Mouse (Mus musculus): ENCODE results near the gene Pex19.

Pex19 gene

DNA sequence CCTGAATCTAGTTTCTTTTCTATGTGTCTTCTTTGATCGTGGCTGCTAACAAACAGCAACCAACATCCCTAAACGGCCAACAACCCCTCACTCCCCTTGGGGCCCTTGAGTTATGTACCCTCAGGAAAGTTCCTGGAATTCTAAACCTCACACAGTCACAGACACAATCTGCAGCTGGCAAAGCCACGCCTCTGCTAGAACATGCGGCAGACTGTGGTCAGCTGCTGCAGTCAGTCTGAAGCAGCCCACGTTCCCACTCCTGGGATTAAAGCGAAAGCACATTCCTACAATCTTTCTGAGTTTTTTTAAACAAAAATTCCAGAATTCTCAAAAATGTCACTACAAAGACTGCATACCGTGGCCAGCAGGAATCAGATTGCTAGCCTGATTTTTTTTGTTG, 7.0 kb downstream of the Pex19 start:
- no peak for DNase-seq (ENCODE audit: low spot score)

DNA sequence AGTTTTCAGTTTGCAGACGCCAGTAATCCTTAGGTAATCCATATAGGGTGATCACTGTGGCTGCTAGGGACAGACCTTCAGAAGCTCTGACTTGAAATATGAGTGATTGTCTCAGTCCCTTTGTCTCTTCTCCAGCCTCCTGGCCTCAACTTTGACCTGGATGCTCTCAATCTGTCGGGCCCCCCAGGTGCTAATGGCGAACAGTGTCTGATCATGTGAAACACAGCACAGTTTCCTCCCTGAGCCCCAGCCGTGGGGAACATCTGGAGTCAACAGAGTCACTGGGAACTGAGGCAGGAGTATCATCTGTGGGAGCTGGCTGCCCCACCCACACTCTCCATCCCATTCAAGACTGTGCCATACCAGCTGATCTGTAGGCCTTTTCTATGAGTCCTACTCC, 7.5 kb downstream of the Pex19 start:
- no peak for DNase-seq (ENCODE audit: low spot score)

DNA sequence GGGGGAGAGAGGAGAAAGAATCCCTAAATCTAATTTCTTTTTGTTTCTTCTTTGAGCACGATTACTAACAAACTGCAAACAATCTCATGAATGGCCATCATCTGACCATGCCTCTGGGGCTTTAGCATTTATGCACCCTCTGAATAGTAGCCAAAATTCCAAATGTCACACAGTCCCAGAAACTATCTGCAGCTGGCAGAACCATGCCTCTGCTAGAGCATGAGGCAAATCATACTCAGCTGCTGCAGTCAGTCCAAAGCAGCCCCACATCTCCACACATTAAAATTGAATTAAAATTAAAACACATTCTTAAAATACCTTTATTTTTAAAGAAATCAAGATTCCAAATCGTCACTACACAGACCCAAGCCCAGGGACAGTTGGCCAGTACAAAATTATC, 13.6 kb downstream of the Pex19 start:
- DNase-seq (ENCODE audit: low spot score): no peak

DNA sequence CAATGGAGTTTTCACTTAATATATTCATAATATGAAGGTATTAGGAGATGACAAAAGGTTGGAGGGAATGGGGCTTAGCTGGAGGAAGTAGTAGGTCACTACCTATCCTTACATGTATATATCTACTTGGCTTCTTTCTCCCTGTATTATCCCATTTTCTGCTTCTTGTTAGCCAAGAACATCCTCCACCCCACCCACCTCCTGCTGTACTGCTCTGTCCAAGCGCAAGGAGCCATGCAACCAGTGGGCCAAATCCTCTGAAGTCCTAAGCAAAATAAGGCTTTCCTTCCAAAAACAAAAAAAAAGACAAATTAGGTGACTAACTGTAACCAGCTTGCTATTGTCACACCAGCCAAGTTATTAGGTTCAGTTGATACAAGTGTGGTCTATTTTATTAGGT, 14.3 kb downstream of the Pex19 start:
- DNase-seq (ENCODE audit: low spot score): no peak

DNA sequence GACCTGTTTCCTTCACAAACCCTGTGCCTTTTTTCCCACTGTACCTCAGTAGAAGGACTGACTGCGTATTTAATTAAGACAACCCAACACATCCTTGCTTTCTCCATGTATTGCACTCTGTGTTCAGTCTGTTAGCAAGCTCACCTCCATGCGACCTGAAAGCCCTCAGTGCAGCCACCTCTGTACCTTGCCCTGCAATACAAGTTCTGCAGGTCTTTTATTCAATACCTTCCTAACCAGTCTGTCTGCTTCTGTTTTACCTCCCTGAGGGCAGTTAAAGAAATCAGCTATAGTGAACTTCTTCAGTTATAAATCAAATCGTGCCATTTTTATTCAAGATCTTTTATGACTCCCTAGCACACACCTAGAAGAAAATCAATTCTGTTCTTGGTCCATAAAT, 15.0 kb downstream of the Pex19 start:
- no peak for DNase-seq (ENCODE audit: low spot score)

DNA sequence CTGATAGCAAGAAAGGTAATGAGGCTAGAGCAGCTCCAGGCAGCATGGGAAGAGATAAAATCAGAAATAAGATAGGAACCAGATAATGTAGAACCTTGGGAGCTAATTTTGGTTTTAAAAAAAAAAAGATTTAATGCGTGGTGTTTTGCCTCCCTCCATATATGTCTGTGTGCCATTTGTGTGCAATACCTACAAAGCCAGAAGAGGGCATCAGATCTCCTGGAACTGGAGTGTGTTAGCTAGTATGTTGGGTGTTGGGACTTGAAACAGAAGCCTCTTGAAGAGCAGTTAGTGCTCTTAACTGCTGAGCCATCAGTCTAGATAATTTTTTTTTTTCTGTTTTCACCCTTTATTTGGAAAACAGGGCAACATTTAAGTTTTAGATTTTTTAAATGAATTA, 17.0 kb downstream of the Pex19 start:
- DNase-seq (ENCODE audit: low spot score): peak; percentile 76

DNA sequence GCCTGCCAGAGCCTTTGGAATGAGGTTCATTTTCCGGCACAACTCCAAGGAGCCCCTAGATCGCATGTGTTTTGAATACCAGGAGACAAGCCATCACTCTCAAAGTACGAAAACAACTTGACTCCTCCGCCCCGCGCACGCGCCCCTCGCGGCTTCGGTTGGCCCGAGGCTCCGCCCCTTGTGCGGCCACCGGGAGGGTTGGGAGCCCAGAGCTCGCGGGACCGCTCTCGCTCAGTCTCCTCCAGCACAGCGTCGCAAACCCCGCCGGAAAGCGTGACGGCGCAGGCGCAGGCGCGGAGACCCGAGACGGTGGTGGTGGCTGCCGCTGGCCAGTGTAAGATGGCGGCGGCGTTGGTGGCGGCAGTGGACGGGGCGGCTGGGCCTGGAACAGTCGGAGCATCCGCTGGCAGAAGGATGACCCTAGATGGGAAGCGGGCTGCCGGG, 21.3 kb downstream of the Pex19 start, which contains the start of gene Dcaf8:
Gene Dcaf8 (plus strand): TSS at position 250 of the 444 bp plus-strand sequence.
- peak; percentile 99 for DNase-seq (ENCODE audit: low spot score)

DNA sequence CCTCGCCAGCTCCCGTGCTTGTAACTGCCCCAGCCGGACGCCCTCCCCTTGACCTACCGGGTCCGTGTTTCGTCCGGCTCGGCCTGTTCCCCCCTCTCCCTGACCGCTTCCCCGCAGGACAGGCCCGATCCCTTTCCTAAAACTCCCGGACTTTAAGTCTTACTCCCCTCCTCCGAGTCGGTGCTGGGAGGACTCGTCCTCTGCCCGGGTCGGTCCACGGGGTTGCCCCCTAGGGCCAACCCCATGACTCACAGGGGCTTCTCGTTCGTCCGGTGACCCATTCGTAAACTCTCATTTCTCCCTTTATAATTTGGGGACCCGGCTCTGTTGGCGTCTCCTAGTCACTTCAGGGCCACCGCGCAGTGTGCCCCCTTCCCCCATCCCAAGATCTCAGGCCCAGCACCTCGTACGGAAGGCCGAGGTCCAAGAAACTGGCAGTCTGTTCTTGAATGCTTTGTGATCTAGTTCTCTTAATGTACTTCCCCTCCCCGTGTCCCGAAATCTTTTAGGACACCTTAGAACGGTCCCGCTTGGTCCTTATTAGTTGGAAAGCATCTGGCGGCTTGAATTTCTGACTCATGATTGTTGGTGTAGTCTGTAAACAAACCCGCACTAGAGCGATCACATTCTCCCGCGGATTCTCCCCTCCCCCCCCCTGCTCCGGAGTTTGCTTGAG, 21.9 kb downstream of the Pex19 start:
- DNase-seq (ENCODE audit: low spot score): peak; percentile 50

DNA sequence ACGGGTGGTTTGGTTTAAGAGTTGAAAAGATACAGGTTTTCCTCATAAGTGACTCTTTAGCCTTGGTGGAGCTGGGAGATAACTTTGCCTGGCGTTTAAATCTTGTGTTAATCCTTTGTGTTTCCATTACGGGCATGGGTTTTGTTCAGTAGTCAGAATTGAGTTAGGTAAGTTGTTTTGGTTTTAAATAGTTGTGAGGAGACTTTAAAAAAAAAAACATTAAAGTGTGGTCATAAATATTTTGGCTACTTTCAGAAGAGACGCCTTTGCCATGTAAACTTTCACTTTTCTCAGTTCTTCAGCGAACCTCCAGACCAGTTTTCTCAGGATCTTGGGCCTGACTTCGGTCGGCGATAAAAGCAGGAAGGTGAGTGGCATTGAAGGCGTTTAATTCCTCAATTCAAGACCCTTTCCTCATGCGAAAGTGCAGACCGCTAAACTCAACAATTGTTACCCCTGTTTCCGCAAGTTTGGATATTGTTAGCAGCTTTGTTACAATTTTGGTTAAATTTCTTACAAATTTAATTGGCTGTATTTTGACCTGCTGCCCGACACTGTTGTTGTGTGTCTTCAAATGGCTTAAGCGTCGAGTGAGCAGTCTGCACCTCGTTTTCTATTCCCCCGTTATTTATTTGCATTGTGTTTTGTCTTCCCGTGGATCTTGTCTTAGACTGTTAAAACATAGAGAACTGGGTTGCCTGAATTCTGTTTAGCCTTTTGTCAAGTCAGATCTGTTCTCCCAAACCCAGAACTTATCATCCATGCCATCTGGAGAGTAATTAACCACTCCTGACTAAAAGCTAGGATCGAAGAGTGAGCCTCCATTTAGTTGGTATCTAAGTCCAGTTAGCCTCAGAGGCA, 22.6 kb downstream of the Pex19 start:
- no peak for DNase-seq (ENCODE audit: low spot score)

DNA sequence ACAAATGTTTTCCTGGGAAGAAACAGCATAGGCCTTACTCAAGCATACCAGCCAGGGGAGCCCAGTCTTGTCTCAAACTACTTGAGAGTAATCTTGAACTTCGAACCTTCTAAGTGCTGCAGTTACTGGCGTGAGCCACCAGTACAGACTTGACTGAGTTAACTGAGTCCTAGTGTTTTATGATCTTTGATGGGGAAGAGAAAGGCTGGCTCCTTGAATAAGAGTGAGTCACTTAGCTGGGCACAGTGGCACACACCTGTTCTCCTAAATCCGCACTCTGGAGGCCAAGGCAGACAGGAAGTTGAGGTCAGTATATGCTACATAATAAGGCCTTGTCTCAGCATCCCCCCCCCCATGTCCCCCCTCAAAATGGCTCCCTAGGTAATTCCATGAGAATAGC, 28.0 kb downstream of the Pex19 start:
- DNase-seq (ENCODE audit: low spot score): no peak

DNA sequence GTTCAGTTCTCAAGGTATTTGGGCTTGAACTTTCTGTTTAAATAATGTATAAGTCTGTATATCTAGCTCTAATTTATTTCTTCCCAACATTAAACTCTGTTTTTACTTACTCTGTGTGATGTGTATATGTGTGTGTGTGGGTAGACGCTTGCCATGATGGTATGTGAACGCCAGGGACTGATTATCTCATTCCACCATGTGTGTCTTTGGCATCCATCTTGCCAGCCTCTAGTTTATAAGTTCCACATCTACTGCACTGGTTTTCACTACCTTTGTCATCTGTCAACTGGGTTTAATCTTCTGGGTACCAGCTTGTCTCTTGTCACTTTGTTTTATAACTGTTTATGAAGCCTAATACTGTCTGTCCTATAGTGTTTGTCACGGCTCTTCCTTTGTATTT, 29.0 kb downstream of the Pex19 start:
- no peak for DNase-seq (ENCODE audit: low spot score)

DNA sequence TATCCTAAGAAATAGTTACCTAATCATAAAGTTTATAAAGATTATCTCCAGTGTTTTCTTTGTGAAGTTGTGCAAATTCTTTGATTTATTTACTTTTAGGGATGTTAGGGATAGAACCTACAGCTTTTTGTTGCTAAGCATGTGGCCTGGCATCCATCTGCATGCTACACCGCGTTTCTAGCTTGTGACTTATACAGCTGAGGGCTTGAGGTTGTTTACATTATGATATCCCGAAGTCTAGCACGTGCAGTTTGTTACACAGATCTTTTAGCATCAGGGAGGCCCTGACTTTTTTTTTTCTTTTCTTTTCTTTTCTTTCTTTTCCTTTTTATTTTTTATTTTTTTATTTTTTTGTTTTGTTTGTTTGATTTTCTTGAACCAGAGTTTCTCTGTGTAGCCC, 33.4 kb downstream of the Pex19 start:
- no peak for DNase-seq (ENCODE audit: low spot score)

DNA sequence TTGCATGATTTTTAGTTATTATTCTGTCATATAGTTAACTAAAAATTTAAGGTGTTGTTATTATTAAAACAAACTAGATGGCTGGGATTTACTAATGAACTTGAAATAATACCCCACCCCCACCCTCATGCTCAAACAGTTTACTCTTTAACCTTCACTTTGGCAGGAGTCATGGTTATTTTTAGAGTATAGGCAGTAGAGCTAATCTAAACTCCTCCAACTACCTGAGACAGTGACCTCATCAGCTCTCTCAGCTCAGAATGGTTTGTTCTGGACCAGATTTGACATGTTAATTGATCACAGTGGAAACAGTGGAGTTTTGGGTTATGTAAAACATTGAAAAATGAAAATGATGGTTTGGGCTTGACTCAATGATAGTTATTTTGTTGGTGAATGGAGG, 34.0 kb downstream of the Pex19 start:
- no peak for DNase-seq (ENCODE audit: low spot score)

DNA sequence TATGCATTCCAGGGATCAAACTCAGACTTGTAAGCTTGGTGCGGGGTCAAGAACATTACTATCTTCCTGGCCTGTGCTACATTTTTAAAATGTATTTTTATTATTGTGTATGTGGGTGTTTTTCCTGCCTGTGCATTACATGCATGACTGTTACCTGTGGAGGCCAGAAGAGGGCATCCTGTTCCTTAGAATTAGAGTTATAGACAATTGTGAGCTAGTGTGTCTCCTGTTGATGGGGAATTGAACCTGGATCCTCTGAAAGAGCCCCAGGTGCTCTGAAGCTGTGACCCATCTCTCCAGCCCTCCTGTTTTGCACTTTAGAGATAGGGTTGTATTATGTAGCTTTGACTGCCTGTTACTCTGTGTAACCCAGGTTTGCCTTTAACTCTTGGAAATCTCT, 35.5 kb downstream of the Pex19 start:
- peak; percentile 56 for DNase-seq (ENCODE audit: low spot score)

DNA sequence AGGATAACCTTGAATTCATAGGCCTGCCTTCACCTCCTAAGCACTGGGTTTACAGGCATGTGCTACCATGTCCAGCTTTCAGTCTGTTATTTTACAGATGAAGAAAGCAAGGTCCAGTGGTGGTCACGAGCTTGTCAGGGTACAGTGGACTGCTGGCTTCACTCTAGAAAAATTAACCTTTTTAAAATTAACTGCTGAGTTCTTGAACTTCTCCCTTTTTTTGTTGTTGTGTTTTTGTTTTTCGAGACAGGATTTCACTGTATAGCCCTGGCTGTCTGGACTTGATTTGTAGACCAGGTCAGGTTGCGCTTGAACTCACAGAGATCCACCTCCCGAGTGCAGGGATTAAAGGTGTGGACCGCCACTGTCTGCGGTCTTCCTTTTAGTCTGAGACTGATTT, 36.4 kb downstream of the Pex19 start:
- no peak for DNase-seq (ENCODE audit: low spot score)

DNA sequence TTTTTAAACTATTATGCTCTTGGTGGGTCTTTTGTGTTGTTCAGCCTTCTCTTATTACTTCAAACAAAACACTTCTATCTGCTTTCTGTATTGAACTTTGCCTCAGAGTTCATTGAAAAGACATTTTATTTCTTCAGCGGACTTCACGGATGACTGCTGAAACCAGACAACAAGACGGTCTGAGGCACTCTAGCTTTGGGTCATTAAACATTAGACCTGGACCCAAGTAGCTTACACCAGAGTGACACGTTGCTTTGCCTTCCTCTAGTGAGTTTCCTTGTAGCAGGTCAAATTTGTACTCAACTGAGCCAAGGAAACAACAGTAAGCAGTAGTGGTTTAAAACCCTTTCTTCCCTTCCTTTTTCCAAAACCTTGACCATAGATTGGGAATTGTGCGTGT, 41.4 kb downstream of the Pex19 start:
- DNase-seq (ENCODE audit: low spot score): no peak

DNA sequence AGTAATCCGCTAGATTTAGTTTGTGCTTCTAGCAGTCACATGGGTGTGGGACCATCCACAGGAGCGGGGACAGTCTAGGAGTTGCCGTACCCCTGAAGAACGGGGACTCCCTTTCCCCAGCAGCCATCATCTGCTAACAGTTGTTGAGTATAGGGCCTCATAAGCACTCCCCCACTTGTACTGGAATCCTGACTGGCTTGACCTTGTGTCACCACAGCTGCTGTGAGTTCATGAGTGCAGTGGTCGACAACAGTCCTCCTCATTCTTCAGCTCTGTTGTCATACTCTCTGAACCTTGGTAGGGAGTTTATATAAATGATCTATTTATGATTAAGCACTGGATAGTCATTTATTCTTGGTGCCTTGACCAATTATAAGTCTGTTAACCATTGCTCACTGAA, 43.3 kb downstream of the Pex19 start:
- no peak for DNase-seq (ENCODE audit: low spot score)

DNA sequence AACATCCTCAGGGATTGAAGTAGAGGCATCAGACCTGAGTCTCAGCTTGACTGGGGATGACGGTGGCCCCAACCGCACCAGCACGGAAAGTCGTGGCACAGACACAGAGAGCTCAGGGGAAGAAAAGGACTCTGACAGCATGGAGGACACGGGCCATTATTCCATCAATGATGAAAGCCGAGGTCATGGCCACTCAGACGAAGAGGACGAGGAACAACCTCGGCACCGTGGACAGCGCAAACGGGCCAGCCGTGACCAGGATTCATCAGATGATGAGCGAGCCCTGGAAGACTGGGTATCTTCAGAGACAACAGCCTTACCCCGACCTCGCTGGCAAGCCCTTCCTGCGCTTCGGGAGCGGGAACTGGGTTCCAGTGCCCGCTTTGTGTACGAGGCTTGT, 45.8 kb downstream of the Pex19 start:
- no peak for DNase-seq (ENCODE audit: low spot score)

DNA sequence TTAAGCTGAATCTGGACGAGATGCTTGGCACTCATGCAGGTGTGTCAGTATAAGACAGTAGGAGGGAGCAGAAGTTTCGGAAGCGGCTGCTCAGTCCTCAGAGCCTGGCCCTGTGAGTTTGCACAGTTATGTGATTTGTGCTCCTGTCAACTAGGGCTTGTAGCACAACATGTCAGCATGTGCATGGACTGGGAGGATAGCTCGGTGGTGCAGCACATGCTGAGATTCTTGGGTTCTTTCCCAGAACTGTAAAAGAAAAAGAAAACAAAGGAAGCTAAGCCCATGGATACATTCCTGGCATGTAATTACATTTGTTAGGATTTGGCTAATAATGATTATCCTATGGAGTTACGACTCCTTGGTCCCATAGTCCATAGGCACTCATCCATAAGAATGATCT, 46.6 kb downstream of the Pex19 start:
- no peak for DNase-seq (ENCODE audit: low spot score)

DNA sequence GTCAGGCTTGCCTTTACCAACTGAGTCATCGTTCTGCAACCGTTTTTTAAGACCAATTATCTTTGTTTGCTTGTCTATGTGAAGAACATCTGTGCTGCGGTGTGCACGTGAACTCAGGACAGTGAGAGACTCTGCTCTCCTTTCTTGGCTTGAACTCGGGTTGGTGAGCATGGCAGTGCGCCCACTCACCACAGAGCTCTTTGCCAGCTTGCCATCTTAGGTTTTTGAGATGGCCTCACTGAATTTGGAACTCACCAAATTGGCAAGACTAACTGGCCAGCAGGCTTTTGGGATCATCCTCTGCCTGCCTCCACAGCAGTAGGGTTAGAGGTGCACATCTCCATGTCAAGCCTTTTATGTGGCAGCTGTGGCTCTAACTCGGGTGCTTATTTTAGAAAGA, 51.2 kb downstream of the Pex19 start:
- DNase-seq (ENCODE audit: low spot score): no peak

DNA sequence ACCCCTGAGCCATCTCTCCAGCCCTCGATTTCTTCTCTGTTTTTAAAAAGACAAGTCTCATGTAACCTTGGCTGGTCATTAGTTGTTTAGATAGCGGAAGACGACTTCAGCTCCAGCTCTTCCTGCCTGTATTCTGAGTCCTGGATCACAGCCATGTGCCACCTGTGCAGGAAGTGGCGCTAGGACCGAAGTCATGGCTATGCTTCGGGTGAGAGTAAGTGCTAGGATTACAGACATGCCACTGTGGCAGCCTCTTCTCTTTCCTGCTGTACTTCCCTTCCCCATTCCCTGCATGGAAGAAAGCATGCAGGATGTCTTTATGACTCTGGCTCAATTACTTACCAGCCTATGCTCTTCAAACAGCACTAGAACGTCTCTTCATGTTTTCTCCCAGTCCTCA, 52.5 kb downstream of the Pex19 start:
- no peak for DNase-seq (ENCODE audit: low spot score)

DNA sequence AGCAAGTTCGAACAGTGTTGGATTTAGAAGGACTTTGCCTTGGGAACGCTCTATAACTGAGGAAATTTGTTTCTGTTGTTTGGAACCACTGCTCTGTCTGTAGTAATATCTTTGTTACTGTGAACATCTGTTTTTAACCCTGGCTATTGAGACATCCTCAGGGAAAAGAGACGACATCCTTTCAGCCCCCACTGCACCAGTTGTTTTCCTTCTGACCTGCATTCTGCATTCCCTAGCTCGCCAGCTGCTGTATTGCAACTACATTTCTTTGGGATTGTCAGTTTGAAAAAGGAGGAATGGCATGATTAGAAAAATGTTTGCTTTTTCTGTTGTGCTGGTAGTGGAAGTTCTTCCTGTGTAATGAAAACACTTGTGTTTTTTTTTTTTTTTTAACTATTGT, 54.3 kb downstream of the Pex19 start:
- no peak for DNase-seq (ENCODE audit: low spot score)

DNA sequence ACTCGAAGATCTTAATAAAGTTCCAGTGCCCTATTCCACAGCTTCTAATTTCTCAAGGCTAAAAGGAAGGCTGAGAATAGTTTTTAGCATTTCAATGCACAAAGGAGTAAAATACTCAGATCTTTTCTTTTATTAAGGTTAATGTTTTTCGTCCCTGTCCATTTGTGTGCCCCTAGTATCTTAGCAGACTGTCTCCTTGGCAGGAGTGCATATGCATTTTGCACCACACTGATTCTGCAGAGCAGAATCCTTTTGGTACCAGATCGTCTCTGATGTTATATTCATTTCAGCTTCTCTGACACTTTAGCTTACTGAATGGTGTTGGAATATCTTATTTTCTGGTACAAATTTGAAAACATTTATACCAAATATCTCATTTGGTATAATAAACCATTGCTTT, 55.2 kb downstream of the Pex19 start:
- DNase-seq (ENCODE audit: low spot score): no peak

DNA sequence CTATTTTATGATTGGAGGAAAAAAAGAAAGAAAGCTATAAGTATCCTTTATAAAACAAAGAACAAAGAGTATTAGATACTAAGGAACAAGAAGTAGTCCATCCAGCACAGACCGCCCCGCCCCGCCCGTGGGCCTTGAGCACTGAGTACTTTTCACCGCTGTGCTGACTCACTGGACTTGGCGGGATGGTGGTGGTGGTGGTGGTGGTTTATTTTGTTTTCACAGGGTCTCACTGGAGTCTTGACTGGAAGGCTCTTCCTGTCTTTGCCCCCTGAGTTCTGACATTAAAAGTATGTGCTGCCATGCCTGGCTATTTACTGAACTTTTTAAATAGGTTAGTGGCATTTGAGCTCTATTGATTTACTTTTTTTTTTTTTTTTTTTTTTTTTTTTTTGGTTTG, 56.5 kb downstream of the Pex19 start:
- DNase-seq (ENCODE audit: low spot score): no peak
